Mouse (Mus musculus) adrenal gland, adult 8-10 months (tissue): ENCODE measurements at regions not wholly inside any gene's neighbourhood (a gene's known extent, or its start where the extent isn't known, plus 50 kb on each side); places are given as distances from the start of the nearest gene placed in this dataset.

Source experiments
- DNase-seq: peaks from one replicate; pipeline ENCODE4 v3.0.0; 2022

- DNase-seq, result no peak
Measured at GRCm38 (mm10) chr10:8071858-8072257, 115.8 kb upstream of the Tab2 start.

- DNase-seq, result no peak
Measured at GRCm38 (mm10) chr10:8070472-8070871, 114.4 kb upstream of the Tab2 start.

- no peak for DNase-seq
Measured at GRCm38 (mm10) chr10:8066926-8067325, 110.9 kb upstream of the Tab2 start.

GRCm38 (mm10) chr10:8065746-8066145, 109.7 kb upstream of the Tab2 start:
- no peak for DNase-seq

GRCm38 (mm10) chr10:8064281-8064680, 108.3 kb upstream of the Tab2 start:
- DNase-seq, result no peak

- no peak for DNase-seq
Measured at GRCm38 (mm10) chr10:8063458-8064090, 107.5 kb upstream of the Tab2 start.

GRCm38 (mm10) chr10:8060987-8061386, 105.0 kb upstream of the Tab2 start:
- no peak for DNase-seq

- no peak for DNase-seq
Measured at GRCm38 (mm10) chr10:8059769-8060168, 103.7 kb upstream of the Tab2 start.

GRCm38 (mm10) chr10:8057855-8058254, 101.8 kb upstream of the Tab2 start:
- DNase-seq, result no peak

- no peak for DNase-seq
Measured at GRCm38 (mm10) chr10:8055293-8055692, 99.3 kb upstream of the Tab2 start.

- no peak for DNase-seq
Measured at GRCm38 (mm10) chr10:8043416-8044163, 87.6 kb upstream of the Tab2 start.

GRCm38 (mm10) chr10:8042306-8042705, 86.3 kb upstream of the Tab2 start:
- DNase-seq, result no peak

GRCm38 (mm10) chr10:8041790-8042189, 85.8 kb upstream of the Tab2 start:
- no peak for DNase-seq

- DNase-seq, result no peak
Measured at GRCm38 (mm10) chr10:8037986-8038631, 82.1 kb upstream of the Tab2 start.

- no peak for DNase-seq
Measured at GRCm38 (mm10) chr10:8036293-8036692, 80.3 kb upstream of the Tab2 start.

GRCm38 (mm10) chr10:8035310-8035709, 79.3 kb upstream of the Tab2 start:
- no peak for DNase-seq

GRCm38 (mm10) chr10:8032203-8032602, 76.2 kb upstream of the Tab2 start:
- no peak for DNase-seq

GRCm38 (mm10) chr10:8028840-8029239, 72.8 kb upstream of the Tab2 start:
- DNase-seq, result peak; percentile 45

- DNase-seq, result peak; percentile 5
Measured at GRCm38 (mm10) chr10:8027023-8027422, 71.0 kb upstream of the Tab2 start.

GRCm38 (mm10) chr10:8023741-8024140, 67.7 kb upstream of the Tab2 start:
- no peak for DNase-seq

GRCm38 (mm10) chr10:8021971-8022370, 65.9 kb upstream of the Tab2 start:
- no peak for DNase-seq

- DNase-seq, result no peak
Measured at GRCm38 (mm10) chr10:8020916-8021705, 65.1 kb upstream of the Tab2 start.

GRCm38 (mm10) chr10:8020113-8020512, 64.1 kb upstream of the Tab2 start:
- DNase-seq, result no peak
